Mouse (Mus musculus) heart, postnatal 0 days (tissue): ENCODE data around the gene Irf5. TPM values are rescaled to one million over a fixed set of nuclear protein-coding genes. Genes with fewer than 3 reads are reported as not detected.

ENCODE experiments used
- ATAC-seq: fragments of 200-750 bp; cut with Nextera tagmentation; 2 replicates; pipeline ENCODE4 v1.8.0; 2017; ENCODE audit warnings: low read depth, moderate number of reproducible peaks, moderate library complexity; ENCODE audit not compliant: insufficient read depth
- DNase-seq: peaks from one replicate; pipeline ENCODE4 v3.0.0-alpha.2; 2016; ENCODE audit warnings: low spot score
- H3K27ac ChIP-seq: fragments of 300-500 bp; sonication (generic); 2 replicates; pipeline ENCODE4 v1.5.1; 2014; ENCODE audit warnings: low read depth, mild to moderate bottlenecking
- H3K27me3 ChIP-seq: fragments of 300-500 bp; sonication (generic); 2 replicates; pipeline ENCODE4 v1.6.1; 2014; ENCODE audit warnings: low read length, mixed read lengths; ENCODE audit not compliant: control insufficient read depth, insufficient read depth
- H3K36me3 ChIP-seq: fragments of 300-500 bp; sonication (generic); replicated peaks from 2 replicates; pipeline ENCODE4 v1.6.1; 2014; ENCODE audit warnings: low read length, mixed read lengths; ENCODE audit not compliant: control insufficient read depth, insufficient read depth
- H3K4me1 ChIP-seq: fragments of 300-500 bp; sonication (generic); 2 replicates; pipeline ENCODE4 v1.6.1; 2014; ENCODE audit warnings: antibody characterized with exemption; ENCODE audit not compliant: control insufficient read depth, insufficient read depth
- H3K4me2 ChIP-seq: fragments of 300-500 bp; sonication (generic); 2 replicates; pipeline ENCODE4 v1.6.1; 2014; ENCODE audit warnings: low read depth, mild to moderate bottlenecking, low read length, moderate library complexity
- H3K4me3 ChIP-seq: fragments of 300-500 bp; sonication (generic); 2 replicates; pipeline ENCODE4 v1.5.1; 2014; ENCODE audit warnings: low read depth, low read length
- H3K9ac ChIP-seq: fragments of 300-500 bp; sonication (generic); replicated peaks from 2 replicates; pipeline ENCODE4 v1.6.1; 2014; ENCODE audit warnings: low read depth, low read length, mixed read lengths
- H3K9me3 ChIP-seq: fragments of 300-500 bp; sonication (generic); replicated peaks from 2 replicates; pipeline ENCODE4 v1.6.1; 2016; ENCODE audit warnings: low read length; ENCODE audit not compliant: control insufficient read depth
- CTCF ChIP-seq: IDR thresholded peaks from 2 replicates; pipeline ENCODE4 v1.5.1; 2016; ENCODE audit warnings: antibody characterized with exemption, control low read depth, low read depth
- EP300 ChIP-seq: IDR thresholded peaks from 2 replicates; pipeline ENCODE4 v1.6.1; 2016; ENCODE audit warnings: antibody characterized with exemption, low read depth
- WGBS: fragments of 180-500 bp; shearing (Covaris S2); extraction: QIAGEN DNeasy Blood & Tissue Kit; methylation state at CpG from one replicate; pipeline ENCODE4 v1.1.7; 2014; 5-methylcytosine and 5-hydroxymethylcytosine counted together
- polyA plus RNA-seq: library from polyadenylated mRNA; unstranded; fragments of >200 nt; fragmentation: Nextera tagmentation; extraction: Ambion mirVana; gene quantifications from 2 replicates; pipeline ENCODE4 v1.2.1, GENCODE M21; 2015
- total RNA-seq: library from RNA; depleted of rRNA; stranded (reverse); fragments of >200 nt; gene quantifications from 2 replicates; pipeline ENCODE4 v1.2.3, GENCODE M21; 2014; ENCODE audit warnings: low replicate concordance

Irf5 gene
- total and polyA plus RNA-seq, 2 experiments from 2014 or later, result 2.7 to 3.5 TPM

DNA sequence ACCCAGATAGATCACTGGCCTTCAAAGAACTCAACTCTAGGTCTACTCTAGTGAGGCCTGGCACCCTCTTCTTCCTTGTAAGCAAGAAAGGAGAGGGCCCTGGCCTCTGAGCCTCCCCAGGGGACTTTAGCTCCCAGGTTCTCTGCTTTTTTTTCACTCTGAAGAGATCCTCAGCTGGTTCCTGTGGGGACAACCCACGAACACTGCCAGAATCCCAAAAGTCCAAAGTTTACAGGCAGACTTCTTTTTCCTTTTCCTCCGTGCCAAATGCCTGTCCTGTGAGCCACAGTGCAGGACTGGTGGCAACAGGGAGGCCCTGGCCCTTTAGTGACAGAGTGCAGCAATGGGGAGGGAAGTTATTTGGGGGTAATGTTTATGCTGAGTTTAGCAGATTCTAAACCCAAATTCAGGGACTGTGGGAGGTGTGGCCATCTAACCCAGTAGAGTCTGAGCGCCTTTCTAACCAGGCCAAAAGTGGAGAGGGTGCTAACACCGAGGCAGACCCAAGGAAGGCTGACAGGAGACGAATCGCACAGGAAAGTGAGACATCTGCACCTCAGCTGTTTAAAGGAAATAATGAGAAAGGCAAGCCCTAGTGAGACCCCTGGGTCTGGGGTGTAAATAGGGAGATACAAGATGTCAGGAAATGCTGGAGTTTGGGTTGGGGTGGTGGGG is 3.7 kb upstream of the Irf5 start:
- Histone ChIP-seq H3K36me3 (no peaks in the 10 kb centered on the region), H3K27ac (0 out of 2 replicates have a peak overlapping the region, but pooled peaks have one; percentile 9), H3K4me2 (no peak overlapping the region), H3K9ac (no peak overlapping the region), H3K27me3 (peaks cover 16% of the 10 kb centered on the region), H3K9me3 (no peaks in the 10 kb centered on the region), H3K4me1 (no peaks in the 10 kb centered on the region), H3K4me3 (no peak overlapping the region)
- ATAC-seq, result no peak
- no peak for TF ChIP-seq EP300
- TF ChIP-seq CTCF, result no peak
- DNase-seq, result no peak
- 71% methylated on average over 6 of the region's 6 CpGs for WGBS

DNA sequence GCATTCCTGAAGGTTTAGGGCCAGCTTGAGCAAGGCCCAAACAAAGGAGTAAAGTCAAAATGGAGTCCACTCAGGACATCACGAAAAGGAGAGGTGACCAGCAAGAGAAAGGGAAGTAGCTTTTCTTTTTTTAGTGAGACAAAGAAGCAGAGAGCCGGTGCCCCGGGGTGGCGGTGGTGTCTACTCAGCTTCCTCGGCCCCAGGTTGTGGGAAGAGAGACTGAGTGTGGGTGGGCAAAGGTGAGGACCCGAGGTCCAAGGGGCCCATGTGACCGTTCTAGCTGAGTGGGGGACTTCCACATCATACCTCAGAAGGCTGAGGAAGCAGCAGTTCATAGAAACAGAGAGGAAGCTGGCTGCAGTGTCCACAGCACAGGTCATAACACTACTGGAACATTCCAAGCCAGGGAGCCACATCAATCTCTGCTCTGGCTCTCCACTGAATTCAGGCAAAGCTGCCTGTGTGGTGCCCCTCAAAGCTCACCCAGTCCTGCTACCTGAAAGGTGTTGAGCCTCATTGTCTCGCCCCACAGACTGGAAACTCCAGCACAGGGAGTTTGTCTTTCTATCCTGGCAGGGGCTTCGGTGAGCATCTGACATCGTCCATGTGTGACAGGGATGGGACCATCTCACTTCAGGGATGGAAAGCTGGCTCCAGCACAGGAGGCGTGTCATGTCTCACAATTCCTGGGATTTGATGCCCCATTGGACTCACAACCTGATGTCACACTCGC is 3.0 kb upstream of the Irf5 start:
- ATAC-seq, result no peak
- no peak overlapping the region for H3K9ac ChIP-seq
- H3K4me2 ChIP-seq, result no peak overlapping the region
- H3K9me3 ChIP-seq, result no peaks in the 10 kb centered on the region
- H3K36me3 ChIP-seq, result no peaks in the 10 kb centered on the region
- no peak overlapping the region for H3K4me3 ChIP-seq
- WGBS, result 64% methylated on average over 12 of the region's 12 CpGs
- DNase-seq, result no peak
- 0 out of 2 replicates have a peak overlapping the region, but pooled peaks have one; percentile 9 for H3K27ac ChIP-seq
- peaks cover 23% of the 10 kb centered on the region for H3K27me3 ChIP-seq
- H3K4me1 ChIP-seq, result no peaks in the 10 kb centered on the region
- TF ChIP-seq CTCF (no peak), EP300 (no peak)

GRCm38 (mm10) chr6:29524034-29524489 is 2.4 kb upstream of the Irf5 start:
- H3K27me3 ChIP-seq, result peaks cover 25% of the 10 kb centered on the region
- no peak for TF ChIP-seq EP300
- TF ChIP-seq CTCF, result no peak
- DNase-seq, result peak; percentile 35
- 35% methylated on average over 6 of the region's 6 CpGs for WGBS
- ATAC-seq, result no peak; the same call in 1 of the 2 replicates
- H3K4me3 ChIP-seq, result no peak overlapping the region
- H3K4me1 ChIP-seq, result peaks cover 2% of the 10 kb centered on the region; the same call in 1 of the 2 replicates
- no peak overlapping the region for H3K27ac ChIP-seq
- no peaks in the 10 kb centered on the region for H3K9me3 ChIP-seq
- H3K36me3 ChIP-seq, result no peaks in the 10 kb centered on the region
- no peak overlapping the region for H3K4me2 ChIP-seq
- H3K9ac ChIP-seq, result no peak overlapping the region

- Histone ChIP-seq H3K9me3 (no peaks in the 10 kb centered on the region), H3K27ac (no peak overlapping the region), H3K36me3 (no peaks in the 10 kb centered on the region), H3K27me3 (peaks cover 25% of the 10 kb centered on the region), H3K4me1 (peaks cover 9% of the 10 kb centered on the region), H3K9ac (no peak overlapping the region), H3K4me2 (no peak overlapping the region), H3K4me3 (no peak overlapping the region)
- TF ChIP-seq EP300, result no peak
- no peak; the same call in 1 of the 2 replicates for TF ChIP-seq CTCF
- DNase-seq (no peak), ATAC-seq (no peak)
- 76% methylated on average over 6 of the region's 6 CpGs for WGBS
These were observed 1.2 kb upstream of the Irf5 start for GRCm38 (mm10) chr6:29525256-29525655.

- WGBS, result 10% methylated on average over 34 of the region's 34 CpGs
- Histone ChIP-seq H3K4me2 (peak overlapping the region; percentile 96), H3K4me1 (peaks cover 9% of the 10 kb centered on the region), H3K27me3 (peaks cover 25% of the 10 kb centered on the region), H3K36me3 (no peaks in the 10 kb centered on the region), H3K9ac (peak overlapping the region; percentile 38; the same call in 1 of the 2 replicates), H3K27ac (no peak overlapping the region), H3K4me3 (peak overlapping the region; percentile 62), H3K9me3 (no peaks in the 10 kb centered on the region)
- ATAC-seq (no peak), DNase-seq (no peak)
- TF ChIP-seq EP300, result no peak
- TF ChIP-seq CTCF, result no peak
These were observed 1.1 kb downstream of the Irf5 start for GRCm38 (mm10) chr6:29527361-29528164.
